Mouse (Mus musculus) liver, embryonic 14.5 days (tissue): ENCODE results near the gene Tgfb2.

Source experiments
- CTCF ChIP-seq: IDR thresholded peaks from 2 replicates; pipeline ENCODE4 v1.5.1; 2016; ENCODE audit warnings: antibody characterized with exemption, low read depth, control low read depth
- EP300 ChIP-seq: IDR thresholded peaks from 2 replicates; pipeline ENCODE4 v1.6.1; 2016; ENCODE audit warnings: antibody characterized with exemption, low read depth

- no peak for TF ChIP-seq EP300
- TF ChIP-seq CTCF, result no peak
These were observed 34.0 kb upstream of the Tgfb2 start for GRCm38 (mm10) chr1:186739828-186740227.
